Mouse (Mus musculus): Measurements from ENCODE around the gene Tmem63b. TPM values are rescaled to one million over a fixed set of nuclear protein-coding genes. Genes with fewer than 3 reads are reported as not detected.

The Tmem63b gene
- total RNA-seq, 2 experiments from 2014 or later = 165 to 176 TPM

- Histone ChIP-seq H3K27ac (peak overlapping the region; percentile 97), H3K4me3 (peak overlapping the region; percentile 98)
- no peak for TF ChIP-seq CTCF (conservative IDR thresholded peaks at IDR 0.05)
- DNase-seq (ENCODE audit: low spot score in 2 of 2) = no peak
Observed at GRCm38 (mm10) chr17:45684667-45685131, 2.0 kb downstream of the Tmem63b start.

DNA sequence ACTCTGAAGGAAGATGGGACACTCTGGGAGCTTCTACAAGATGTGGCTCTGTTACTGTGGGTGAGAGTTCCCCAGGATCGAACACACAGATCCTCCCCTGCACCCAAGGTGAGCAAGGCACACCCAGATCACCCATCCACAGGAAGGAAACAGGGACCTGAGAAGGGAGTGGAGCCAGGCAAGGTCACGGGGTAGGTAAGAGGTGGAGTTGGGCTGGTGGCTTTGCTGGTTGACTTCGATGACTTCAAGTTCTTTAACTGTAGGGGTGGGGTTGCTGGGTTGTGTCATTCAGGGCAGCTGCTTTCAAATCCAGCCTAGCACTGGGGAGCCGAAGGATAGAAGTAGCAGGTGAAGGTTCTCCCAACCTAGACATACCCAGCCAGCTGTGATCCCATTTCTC is 3.9 kb downstream of the Tmem63b start:
- DNase-seq (ENCODE audit: low spot score in 2 of 2) = no peak
- Histone ChIP-seq H3K4me3 (no peak overlapping the region), H3K27ac (no peak overlapping the region)
- TF ChIP-seq CTCF (conservative IDR thresholded peaks at IDR 0.05) = no peak

- Histone ChIP-seq H3K4me3 (no peak overlapping the region), H3K27ac (no peak overlapping the region)
- no peak for DNase-seq (ENCODE audit: low spot score in 2 of 2)
- TF ChIP-seq CTCF (conservative IDR thresholded peaks at IDR 0.05) = peak; percentile 75
Observed at GRCm38 (mm10) chr17:45681588-45681987, 5.1 kb downstream of the Tmem63b start.

DNA sequence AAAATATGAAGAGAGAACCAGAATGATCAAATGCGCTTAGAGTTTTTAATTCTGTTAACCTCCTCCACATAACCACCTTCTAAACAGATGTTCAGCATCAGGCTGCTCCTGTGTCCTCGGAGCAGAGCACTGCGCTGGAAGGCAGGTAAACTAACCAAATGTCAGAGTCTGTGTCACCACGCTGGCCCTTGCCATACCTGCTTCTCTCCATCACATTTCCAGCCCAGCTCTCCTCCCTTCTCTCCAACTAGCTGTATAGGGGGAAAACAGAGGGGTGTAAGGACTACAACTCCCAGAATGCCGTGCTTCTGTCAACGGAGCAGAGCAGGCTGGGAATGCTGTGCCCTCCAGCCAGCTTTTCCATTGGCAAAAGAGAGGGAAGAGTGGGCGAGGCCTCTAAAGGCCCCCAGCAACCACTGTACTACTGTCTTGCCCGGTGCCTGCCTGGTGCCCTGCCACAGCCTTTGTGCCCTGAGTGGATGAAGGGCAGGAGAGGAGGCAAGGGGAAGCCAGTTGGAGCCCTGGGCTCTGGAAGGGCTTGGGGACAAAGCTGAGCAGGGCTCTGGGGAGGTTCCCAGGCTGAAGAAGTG is 6.2 kb downstream of the Tmem63b start:
- DNase-seq (ENCODE audit: low spot score in 2 of 2) = peak; percentile 80 to 87
- Histone ChIP-seq H3K27ac (peak overlapping the region; percentile 85), H3K4me3 (peak overlapping the region; percentile 43)
- no peak for TF ChIP-seq CTCF (conservative IDR thresholded peaks at IDR 0.05)

DNA sequence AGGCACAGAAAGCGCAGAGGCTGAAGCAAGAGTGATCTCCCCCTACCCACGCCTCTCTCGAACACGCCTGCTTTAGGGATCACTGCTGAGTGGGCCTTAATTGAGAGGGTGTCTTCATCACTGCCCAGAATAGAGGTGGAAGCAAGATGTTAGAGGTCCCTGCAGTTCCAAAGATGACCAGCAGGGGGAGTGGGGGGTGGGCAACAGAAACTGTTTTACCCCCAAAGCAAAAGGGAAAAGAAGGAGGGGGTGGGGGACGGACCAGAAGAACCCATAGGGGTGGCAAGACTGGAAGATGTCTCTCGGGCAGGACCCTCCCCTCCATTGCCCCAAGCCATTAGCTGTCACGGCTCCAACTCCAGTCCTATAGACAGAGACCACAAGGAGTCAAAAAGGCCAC is 8.6 kb downstream of the Tmem63b start:
- no peak overlapping the region for H3K27ac ChIP-seq
- peak; percentile 32 to 80 for DNase-seq (ENCODE audit: low spot score in 2 of 2)
- TF ChIP-seq CTCF (conservative IDR thresholded peaks at IDR 0.05) = peak; percentile 83
- no peak overlapping the region for H3K4me3 ChIP-seq

DNA sequence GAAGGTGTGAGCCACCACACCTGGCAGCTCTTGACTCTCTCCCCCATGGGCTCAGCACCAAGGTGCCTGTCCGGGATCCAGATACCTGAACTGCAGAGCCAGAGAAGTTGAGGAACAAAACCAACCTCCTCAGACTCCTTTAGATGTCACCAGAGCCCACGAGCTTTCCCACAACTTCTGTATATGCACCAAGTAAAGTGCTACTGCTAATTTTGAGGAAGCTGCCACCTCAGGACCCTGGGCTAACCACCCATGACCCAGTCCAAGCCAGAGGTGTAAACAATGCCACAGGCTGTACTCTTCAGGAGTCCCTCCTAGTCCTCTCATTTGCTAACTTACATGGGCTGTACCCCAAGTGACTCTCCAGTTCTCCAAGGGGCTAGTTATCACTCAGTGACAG is 14.1 kb downstream of the Tmem63b start:
- H3K4me3 ChIP-seq = no peak overlapping the region
- no peak for DNase-seq (ENCODE audit: low spot score in 2 of 2)
- no peak overlapping the region for H3K27ac ChIP-seq
- no peak for TF ChIP-seq CTCF (conservative IDR thresholded peaks at IDR 0.05)

- Histone ChIP-seq H3K27ac (no peak overlapping the region), H3K4me3 (no peak overlapping the region)
- no peak for DNase-seq (ENCODE audit: low spot score in 2 of 2)
- peak; percentile 69 for TF ChIP-seq CTCF (conservative IDR thresholded peaks at IDR 0.05)
Observed at GRCm38 (mm10) chr17:45671821-45672220, 14.9 kb downstream of the Tmem63b start.

- no peak overlapping the region for H3K4me3 ChIP-seq
- no peak overlapping the region for H3K27ac ChIP-seq
- DNase-seq (ENCODE audit: low spot score in 2 of 2) = no peak
- no peak for TF ChIP-seq CTCF (conservative IDR thresholded peaks at IDR 0.05)
Observed at GRCm38 (mm10) chr17:45667986-45668385, 18.7 kb downstream of the Tmem63b start.

DNA sequence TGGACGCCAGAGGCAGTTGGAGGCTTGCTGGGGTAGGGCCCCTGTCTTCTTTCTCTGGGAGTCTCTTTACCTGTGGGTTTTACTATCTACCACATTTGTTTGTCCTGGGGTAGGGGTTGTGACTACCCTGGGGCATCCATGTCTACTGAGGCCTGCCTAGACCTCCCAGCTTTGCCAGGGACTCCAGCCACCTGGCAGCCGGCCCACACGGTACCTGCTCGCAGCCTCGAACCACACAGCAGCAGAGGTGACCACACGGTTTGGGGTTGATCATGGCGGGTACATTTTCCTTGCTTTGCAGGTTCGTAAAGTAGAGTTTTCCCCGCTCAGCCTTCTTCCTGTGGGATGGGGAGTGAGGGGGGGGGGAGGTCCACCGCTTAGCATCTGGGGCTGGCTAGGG is 19.2 kb downstream of the Tmem63b start:
- DNase-seq (ENCODE audit: low spot score in 2 of 2) = no peak
- H3K4me3 ChIP-seq = no peak overlapping the region
- no peak overlapping the region for H3K27ac ChIP-seq
- TF ChIP-seq CTCF (conservative IDR thresholded peaks at IDR 0.05) = no peak

DNA sequence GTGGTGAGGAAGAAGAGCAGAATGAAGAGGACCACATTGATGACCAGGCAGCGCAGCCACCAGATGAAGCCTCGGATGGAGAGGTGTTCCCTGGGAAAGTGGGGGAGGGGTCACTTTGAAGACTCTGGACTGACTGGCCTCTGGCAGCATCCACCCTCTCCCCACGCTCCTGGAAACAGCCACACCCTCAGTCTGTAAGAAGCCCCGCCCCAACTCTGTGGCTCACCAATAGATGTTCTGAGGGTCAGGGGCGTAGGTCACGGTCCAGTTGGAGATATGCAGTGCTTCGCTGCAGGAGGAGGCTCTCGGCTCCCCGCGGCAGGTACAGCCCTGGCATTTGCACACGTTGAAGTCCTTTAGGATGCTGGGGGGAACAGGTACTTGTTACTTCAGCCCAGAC is 20.6 kb downstream of the Tmem63b start:
- TF ChIP-seq CTCF (conservative IDR thresholded peaks at IDR 0.05) = no peak
- DNase-seq (ENCODE audit: low spot score in 2 of 2) = no peak
- no peak overlapping the region for H3K27ac ChIP-seq
- no peak overlapping the region for H3K4me3 ChIP-seq

DNA sequence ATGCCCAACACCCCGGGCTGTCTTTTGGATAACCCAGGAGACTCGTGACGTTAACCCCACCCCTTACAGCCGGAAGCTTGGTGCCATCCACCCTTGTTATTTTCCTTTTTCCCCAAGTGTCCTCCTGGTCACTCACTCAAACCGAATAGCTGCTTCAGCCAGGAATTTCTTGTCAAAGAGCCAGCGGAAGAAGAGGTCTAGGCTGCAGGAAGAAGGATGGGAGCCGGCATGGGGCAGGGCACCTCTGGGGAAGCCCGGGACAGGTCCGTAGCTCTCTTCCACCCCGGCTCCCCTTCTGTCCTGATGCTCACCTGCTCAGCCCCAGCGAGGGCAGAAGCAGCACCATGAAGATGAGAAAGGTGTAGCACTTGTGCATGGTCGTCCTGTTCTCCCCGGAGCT is 22.1 kb downstream of the Tmem63b start:
- DNase-seq (ENCODE audit: low spot score in 2 of 2) = no peak

GRCm38 (mm10) chr17:45663106-45663919 is 23.4 kb downstream of the Tmem63b start:
- DNase-seq (ENCODE audit: low spot score in 2 of 2) = peak; percentile 71 to 86
- peak overlapping the region; percentile 67; the same call in 1 of the 2 replicates for H3K27ac ChIP-seq
- peak; percentile 99 for TF ChIP-seq CTCF (conservative IDR thresholded peaks at IDR 0.05)

More for the DNA sequence above, 22.1 kb downstream of the Tmem63b start:
- H3K4me3 ChIP-seq = no peak overlapping the region
- H3K27ac ChIP-seq = no peak overlapping the region
- no peak for TF ChIP-seq CTCF (conservative IDR thresholded peaks at IDR 0.05)

DNA sequence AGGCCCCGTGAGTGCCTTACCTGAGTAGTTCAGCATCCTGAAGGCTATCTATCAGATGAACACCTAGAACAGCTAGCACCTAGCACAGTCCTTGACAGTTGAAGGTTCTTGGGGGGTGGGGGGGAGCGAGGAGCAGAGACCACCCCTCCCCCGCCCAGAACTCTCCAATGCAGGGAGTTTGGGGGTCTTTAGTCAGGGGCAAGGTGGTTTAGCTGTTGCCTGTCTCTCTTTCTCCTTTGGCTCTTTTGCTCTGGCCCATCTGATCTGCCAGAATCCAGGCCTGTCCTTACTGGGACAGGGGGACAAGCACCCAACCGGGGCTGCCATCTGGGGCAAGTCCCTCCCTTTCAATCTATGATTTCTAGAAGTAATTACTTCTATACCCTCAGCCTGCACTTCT is 27.5 kb downstream of the Tmem63b start, which contains the start of gene Capn11:
Gene Capn11 (minus strand): TSS at position 101 of the 400 bp plus-strand sequence.
- no peak for DNase-seq (ENCODE audit: low spot score in 2 of 2)
- no peak for TF ChIP-seq CTCF (conservative IDR thresholded peaks at IDR 0.05)
- H3K27ac ChIP-seq = no peak within 1 kb of the TSS
- no peak within 1 kb of the TSS for H3K4me3 ChIP-seq

More at GRCm38 (mm10) chr17:45663106-45663919, 23.4 kb downstream of the Tmem63b start:
- peak overlapping the region; percentile 14; the same call in 1 of the 2 replicates for H3K4me3 ChIP-seq

Measured in layer of hippocampus, adult 2 months (tissue).